Mouse (Mus musculus): ENCODE measurements around the gene Prps1.

DNA sequence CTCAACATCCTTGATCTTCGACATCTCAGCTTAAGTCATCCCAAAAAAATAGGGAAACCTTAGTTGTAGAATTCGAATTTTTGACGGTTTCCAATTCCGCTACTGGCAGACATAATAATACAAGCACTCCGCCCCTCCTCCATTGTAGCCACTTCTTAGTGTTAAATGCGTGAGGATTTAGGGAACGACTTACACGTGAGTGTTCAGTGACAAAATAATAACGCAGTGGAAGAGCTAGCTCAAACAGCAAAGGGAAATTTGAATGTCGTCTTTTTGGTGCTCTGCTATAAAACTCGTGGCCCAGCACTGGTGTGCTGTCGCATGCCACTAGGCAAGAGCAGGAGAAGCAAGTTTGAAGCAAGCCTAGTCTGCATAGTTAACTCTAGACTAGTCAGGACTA is 1.1 kb downstream of the Prps1 start:
- TF ChIP-seq CTCF (IDR thresholded peaks at IDR 0.05; ENCODE audit: low read depth, low read length) (no peak), POLR2AphosphoS5 (IDR thresholded peaks at IDR 0.05; ENCODE audit: insufficient replicate concordance, low read depth, low read length) (no peak), GATA2 (IDR thresholded peaks at IDR 0.05; ENCODE audit: borderline replicate concordance, low read depth, low read length) (no peak), TAL1 (conservative IDR thresholded peaks at IDR 0.05; ENCODE audit: low read depth, low read length) (no peak)

Data from G1E (cell line).